Mouse (Mus musculus): ENCODE results near the gene Gm20388.

Gm20388 gene

GRCm38 (mm10) chr8:122469407-122469806 lies 2558.8 kb downstream of the Gm20388 start:
- no peak for DNase-seq

GRCm38 (mm10) chr8:122469965-122470364 lies 2559.3 kb downstream of the Gm20388 start:
- no peak for DNase-seq

DNA sequence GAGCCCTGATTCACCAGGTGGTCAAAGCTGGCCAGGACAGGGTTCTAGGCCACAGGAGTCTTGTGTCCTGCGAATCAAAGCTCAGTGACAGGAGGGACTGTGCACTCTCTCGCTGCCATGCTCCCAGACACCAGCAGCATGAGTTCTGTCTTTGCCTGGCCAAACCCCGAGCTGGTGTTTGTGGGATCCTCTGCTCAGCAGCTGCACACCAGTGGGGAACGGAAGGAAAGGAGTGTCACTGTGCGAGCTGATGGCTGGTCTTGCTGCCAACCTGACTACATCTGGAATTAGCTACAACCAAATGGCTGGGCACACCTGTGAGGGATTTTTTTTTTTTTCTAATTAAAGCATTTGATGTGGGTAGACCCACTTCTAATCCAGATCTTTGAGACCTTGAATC lies 2560.1 kb downstream of the Gm20388 start:
- DNase-seq, result no peak

GRCm38 (mm10) chr8:122473911-122474421 lies 2563.3 kb downstream of the Gm20388 start:
- DNase-seq, result no peak

- DNase-seq, result peak; percentile 46
Observed at GRCm38 (mm10) chr8:122474951-122475560, 2564.4 kb downstream of the Gm20388 start.

DNA sequence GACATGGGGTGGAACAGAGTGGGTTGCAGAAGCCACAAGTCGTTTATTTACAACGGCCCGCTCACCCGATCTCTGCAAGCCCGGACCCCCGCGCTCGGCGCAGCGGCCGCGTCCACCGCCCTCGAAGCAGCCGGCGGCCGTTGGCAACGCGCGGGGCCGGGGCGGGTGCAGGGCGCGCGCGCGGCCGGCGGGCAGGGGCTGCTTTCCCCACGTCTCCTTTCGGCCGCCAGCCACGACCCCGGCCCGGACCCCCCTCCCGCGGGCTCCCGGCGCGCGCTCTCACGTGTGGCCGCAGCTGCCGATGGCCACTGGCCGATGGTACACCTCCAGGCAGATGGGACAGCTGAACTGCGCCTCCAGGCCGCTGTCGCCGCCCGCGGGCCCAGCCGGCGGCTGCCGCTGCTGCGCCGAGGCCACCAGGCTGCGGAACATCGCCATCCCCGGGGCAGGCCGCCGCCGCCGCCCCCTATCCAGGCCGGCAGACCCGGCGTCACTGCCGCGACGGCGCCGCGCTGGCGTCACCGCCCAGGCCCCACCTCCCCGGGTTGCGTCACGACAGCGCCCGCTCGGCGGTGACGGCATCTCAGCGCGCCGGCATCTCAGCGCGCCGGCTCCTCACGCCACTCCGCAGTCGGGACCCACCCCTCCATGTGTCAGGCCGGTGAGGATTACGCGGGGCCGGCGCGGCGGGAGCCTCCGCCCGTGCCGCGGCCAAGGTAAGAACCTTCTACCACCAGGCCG lies 2565.1 kb downstream of the Gm20388 start, which contains the start of the genes Rnf166 and Ctu2:
TSS of gene Rnf166 (minus strand) at position 485 of the 741 bp plus-strand sequence.
TSS of gene Ctu2 (plus strand) at position 564 of the 741 bp plus-strand sequence.
- peak; percentile 91 for DNase-seq

- no peak for DNase-seq
Observed at GRCm38 (mm10) chr8:122482448-122482847, 2571.8 kb downstream of the Gm20388 start.

GRCm38 (mm10) chr8:122483877-122484276 lies 2573.2 kb downstream of the Gm20388 start:
- DNase-seq, result no peak

- no peak for DNase-seq
Observed at GRCm38 (mm10) chr8:122484831-122485230, 2574.2 kb downstream of the Gm20388 start.

GRCm38 (mm10) chr8:122488387-122488786 lies 2577.7 kb downstream of the Gm20388 start:
- DNase-seq, result no peak

DNA sequence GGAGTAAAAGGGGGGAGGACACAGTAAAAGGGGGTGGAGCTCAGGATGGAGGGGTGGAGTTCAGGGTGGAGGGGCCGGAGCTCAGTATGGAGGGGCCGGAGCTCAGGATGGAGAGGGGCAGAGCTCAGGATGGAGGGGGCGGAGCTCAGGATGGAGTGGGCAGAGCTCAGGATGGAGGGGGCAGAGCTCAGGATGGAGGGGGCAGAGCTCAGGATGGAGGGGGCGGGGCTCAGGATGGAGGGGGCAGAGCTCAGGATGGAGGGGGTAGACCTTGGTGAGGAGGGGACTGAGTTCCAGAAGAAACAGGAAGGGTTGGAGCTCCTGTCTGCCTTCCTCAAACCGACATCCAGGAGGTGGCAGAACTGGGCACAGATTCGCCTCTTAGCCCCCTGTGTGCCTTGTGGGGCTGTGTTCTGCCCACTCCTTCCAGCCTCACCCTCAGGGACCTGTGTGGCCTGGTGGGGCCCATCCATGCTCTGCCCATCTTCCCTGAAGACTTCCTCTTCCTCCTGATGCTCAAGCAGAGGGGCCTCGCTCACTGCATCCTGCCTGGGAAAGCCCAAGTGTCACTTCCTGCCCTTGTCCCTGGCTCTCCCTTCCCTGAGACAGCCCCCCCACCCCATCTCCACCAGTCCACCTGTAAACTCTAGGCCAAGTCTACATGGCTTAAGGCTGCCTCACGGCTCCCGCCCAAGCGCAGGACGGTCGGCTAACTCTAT lies 2586.5 kb downstream of the Gm20388 start:
- peak; percentile 41 for DNase-seq

- DNase-seq, result no peak
Observed at GRCm38 (mm10) chr8:122497912-122498311, 2587.3 kb downstream of the Gm20388 start.

- peak; percentile 85 for DNase-seq
Observed at GRCm38 (mm10) chr8:122500856-122501255, 2590.2 kb downstream of the Gm20388 start.

DNA sequence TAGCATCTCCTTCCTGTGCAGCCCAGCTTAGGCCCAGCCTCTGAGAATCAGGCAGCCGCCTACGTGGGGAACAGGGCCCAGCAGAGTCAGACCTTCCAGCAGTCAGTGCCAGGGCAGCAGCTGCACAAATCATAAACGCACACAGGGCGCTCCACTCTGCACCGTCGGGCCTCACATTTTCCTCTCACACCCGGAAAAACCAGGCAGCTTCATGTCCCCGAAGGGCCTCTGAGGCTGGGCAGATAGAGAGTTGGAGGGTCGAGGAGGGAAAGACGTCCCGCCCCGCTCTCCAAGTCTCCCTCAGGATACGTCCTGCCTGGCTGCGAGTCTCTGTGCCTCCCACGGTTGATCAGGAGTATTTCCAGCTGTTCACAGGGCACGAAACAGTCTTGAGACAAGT lies 2600.9 kb downstream of the Gm20388 start:
- DNase-seq, result no peak

- no peak for DNase-seq
Observed at GRCm38 (mm10) chr8:122512392-122512791, 2601.8 kb downstream of the Gm20388 start.

DNA sequence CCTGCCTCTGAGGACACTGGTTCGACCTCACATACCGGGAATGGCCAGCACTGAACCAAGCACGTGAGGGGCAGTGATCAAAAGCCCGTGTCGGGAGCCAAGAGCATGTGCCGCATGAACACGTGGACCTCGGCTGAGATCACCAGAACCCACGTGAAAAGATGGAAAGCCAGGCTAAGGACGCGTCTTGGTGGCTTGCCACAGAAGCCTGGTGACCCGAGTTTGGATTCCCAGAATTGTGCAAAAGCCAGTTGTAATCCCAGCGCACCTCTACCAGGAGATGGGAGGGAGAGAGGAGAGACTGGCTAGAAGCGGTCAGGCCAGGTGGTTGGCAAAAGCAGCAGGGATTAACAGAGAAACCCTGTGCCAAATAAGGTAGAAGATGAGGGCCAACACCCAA lies 2605.1 kb downstream of the Gm20388 start:
- no peak for DNase-seq

- no peak for DNase-seq
Observed at GRCm38 (mm10) chr8:122517541-122518190, 2607.0 kb downstream of the Gm20388 start.

DNA sequence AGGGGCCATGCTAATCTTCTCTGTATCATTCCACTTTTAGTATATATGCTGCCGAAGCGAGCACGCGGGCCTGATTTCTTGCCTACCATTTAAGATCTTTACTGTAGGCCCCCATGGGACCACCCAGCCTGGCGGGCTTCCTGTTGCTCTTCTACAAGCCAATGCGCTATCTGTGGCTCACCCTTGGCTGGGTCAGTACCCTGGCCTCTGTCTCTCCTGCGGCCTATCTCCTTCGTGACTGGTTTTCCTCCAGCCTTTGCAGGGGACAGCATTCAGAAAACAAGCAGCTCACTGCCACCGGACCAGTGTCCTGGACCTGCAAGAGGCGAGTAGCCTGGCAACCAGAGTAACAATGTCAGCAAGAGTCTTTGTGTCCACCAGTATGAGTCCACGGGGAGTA lies 2610.0 kb downstream of the Gm20388 start:
- DNase-seq, result no peak

- peak; percentile 51 for DNase-seq
Observed at GRCm38 (mm10) chr8:122522796-122523651, 2612.4 kb downstream of the Gm20388 start.

DNA sequence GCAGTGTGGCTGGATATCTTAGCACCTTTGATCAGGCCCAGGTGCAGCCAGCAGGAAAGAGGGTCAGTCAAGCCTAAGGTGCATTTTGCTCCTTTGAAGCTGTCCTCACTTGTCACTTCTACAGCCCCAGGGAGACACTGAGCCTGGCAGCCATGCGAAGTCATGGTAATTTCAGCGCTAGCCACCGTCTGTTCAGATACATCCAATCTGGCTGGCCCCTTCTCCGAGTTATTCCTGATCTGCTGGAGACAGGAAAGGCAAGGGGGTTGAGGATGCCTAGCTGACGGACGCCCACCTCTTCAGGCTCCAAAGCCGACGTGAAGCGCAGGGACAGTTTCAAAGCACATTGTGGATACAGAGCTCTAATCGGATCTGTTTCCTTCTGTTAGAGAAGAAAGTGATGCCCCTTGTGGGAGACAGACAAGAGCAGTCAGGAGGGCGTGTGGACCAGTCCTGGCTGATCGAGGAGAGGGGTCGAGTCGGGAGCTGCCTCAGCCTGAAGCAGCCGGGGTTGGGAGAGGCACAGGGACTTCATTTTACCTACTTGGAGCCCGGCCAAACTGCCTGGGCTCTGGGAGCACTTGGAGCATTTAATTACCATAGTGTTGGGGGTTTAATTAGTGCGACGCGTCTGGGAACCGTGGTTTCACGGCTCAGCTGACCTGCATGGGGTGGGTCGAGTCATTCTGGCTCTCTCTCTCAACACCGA lies 2613.2 kb downstream of the Gm20388 start:
- DNase-seq, result no peak

- DNase-seq, result no peak
Observed at GRCm38 (mm10) chr8:122524506-122524905, 2613.9 kb downstream of the Gm20388 start.

All from liver (tissue).